Mouse (Mus musculus) neural tube, embryonic 10.5 days (tissue): Measurements from ENCODE around the gene Fkbp9.
"Not testable (repeated sequence)": the region's sequence is repeated elsewhere in the genome, so short reads cannot be mapped to it uniquely, and the experiment has no call there.

Experiments used
- DNase-seq: peaks from one replicate; pipeline ENCODE4 v3.0.0-alpha.2; 2017; ENCODE audit warnings: low spot score; ENCODE audit errors: extremely low spot score

The Fkbp9 gene

GRCm38 (mm10) chr6:56837621-56838020, 5.8 kb downstream of the Fkbp9 start:
- DNase-seq, result no peak

DNA sequence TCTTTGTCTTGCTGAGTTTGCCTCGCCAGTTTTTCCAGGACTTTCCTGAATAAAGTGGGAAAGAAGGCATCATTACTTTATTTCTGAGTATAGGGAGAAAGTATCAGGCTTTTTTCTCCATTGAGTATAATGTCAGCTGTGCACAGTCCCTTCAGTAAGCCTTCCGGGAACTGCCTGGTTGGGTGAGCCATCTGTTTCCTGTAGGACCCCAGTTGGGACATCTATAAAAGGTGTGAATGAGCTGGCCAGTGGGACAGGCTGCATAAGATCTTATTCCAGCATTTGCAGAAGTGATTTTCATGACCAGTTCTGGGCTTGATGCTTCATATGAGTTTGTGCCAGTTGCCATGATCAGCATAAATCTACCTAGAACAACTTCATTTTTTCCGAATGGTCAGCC, 11.4 kb downstream of the Fkbp9 start:
- no peak for DNase-seq

- DNase-seq, result no peak
These were observed 12.5 kb downstream of the Fkbp9 start for GRCm38 (mm10) chr6:56844365-56844764.

GRCm38 (mm10) chr6:56848974-56849373, 17.1 kb downstream of the Fkbp9 start:
- no peak for DNase-seq

- DNase-seq, result no peak
These were observed 18.5 kb downstream of the Fkbp9 start for GRCm38 (mm10) chr6:56850315-56850714.

DNA sequence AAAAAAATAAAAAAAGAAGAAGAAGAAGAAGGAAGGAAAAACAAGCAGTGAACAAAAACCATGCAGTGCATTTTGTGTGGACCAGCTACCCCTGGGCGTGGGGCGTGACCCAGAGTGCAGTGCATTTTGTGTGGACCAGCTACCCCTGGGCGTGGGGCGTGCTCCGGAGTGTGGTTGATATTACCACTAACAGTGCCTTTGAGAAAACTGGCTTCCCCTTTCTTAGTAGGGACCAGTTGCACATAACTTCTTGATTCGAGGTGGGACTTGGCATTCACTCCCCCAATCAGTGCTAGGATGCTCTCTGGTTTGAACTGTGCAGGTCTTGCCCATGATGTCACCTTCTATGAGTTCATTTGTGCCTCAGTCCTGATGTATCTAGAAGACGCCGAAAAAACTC, 22.9 kb downstream of the Fkbp9 start:
- DNase-seq, result no peak

DNA sequence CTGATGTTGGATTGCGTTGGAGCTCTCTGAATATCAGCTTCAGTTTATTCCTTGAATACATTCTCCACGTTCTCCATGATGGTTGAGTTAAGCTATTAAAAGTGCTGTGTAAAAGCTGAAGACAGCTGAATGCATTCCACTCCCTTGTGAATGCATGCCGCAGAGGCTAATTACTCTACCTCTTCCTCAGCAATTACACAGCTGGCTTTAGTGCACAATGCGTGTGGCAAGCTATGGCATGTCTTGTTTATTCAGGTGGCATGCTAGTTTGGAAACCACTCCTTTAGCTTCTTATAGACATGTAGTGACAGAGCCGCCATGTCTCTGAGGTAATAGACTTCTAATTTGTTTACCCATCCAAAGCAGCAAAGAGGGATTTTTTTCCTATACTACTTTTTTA, 24.9 kb downstream of the Fkbp9 start:
- DNase-seq, result no peak

DNA sequence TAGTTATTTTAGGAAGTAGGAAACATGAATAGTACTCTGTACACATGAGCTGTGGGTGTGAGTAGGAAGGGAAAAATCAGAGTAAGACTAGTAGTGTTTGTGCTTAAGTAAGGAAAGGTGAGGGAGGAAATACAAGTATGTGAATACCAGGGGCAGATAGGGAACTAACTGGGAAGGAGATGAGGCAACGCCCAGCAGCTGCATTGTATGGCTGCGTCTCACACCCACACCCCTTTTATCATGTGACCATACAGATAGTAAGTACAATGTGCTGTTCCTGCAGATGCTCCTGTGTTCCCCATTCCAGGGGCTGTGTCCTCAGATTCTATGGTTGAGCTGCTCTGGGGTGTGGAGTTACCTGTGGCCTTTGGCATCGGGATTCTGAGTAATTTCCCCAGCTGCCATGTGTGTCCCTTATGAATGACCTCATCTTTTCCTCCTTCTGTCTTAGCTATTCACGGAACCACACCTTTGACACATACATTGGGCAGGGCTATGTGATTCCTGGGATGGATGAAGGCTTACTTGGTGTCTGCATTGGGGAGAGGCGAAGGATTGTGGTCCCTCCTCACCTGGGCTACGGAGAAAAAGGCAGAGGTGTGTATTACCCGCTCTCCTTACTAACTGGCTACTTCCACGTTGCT, 28.5 kb downstream of the Fkbp9 start:
- DNase-seq, result no peak

DNA sequence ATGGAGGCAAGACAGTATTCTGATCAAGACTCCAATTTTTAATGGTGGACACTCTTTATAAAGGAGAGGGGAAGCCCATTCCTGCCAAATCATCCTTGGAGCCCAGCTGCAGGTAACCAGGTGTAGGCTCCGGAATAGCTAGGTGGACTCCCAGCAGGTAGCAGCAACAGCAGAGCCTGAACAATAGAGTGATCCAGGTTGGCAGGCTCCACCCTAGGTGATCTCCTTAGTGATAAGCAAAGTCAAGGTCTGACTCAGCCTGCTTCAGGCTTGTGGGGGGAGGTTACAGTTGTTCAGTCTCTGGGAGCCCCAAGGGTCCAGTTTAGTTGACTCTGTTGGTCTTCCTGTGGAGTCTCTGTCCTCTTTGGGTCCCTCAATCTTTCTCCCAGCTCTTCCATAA, 35.0 kb downstream of the Fkbp9 start:
- DNase-seq, result not testable (repeated sequence)

DNA sequence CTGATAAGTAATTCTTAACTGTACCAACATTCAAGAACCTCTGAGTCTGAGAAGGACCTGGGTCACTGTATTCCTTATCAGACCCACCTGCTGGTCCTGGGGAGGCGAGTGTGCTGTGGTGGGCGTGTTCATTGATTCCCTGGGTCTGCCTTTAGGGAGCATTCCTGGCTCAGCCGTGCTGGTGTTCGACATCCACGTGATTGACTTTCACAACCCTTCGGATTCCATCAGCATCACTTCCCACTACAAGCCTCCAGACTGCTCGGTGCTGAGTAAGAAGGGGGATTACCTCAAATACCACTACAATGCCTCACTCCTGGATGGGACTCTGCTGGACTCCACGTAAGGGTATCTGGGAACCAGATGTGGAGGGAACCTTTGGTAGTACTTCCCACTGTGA, 36.7 kb downstream of the Fkbp9 start:
- no peak for DNase-seq

GRCm38 (mm10) chr6:56870027-56870426, 38.2 kb downstream of the Fkbp9 start:
- DNase-seq, result no peak

- no peak for DNase-seq
These were observed 45.0 kb downstream of the Fkbp9 start for GRCm38 (mm10) chr6:56876870-56877269.

- no peak for DNase-seq
These were observed 46.1 kb downstream of the Fkbp9 start for GRCm38 (mm10) chr6:56877985-56878384.

DNA sequence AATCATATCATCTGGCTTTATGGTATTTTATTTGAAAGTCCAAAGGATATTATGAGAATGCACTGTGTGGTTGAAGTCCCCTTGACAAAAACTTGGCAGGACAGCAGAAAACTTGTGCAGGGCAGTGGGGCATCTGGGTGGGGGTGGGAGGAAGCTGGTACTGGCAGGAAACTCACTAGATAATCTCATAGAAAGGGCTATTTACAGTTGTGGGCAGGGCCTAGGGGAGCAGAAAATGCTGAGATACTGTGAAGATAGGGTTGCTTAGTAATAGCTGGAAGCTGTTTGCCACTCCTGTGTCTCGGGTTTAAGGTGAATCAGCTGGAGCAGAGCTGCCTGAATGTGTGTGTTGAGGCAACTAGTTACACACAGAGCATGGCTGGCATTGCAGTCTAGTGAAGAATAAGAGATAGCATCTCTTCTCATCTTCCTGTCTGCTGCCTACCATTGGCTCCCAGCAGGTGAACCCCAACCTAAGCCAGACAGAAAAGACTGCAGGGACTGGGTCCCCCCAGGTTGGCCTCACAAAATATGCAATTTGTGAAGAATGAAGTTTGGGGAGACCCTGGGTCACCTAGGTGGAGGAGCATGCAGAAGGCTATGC, 47.6 kb downstream of the Fkbp9 start:
- no peak for DNase-seq

DNA sequence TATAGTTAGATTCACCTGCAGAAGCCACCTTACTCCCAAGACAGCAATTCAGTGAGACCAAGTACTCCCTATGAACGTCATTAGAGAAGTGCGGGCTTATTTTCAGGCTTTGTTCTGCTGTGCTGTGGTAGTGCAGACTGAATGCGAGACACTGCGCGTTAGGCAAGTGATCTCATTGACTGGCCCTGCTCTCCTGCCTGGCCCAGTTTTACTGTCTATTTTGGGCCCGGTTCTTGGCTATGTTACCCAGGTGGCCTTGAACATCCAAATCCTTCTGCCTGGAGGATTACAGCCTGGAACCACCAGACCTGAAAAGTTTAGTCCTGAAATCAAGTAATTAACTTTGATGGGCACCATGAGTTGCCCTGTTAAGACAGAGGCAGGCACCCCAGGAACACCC, 56.7 kb downstream of the Fkbp9 start:
- DNase-seq, result no peak

- DNase-seq, result no peak
These were observed 58.9 kb downstream of the Fkbp9 start for GRCm38 (mm10) chr6:56890762-56891161.

GRCm38 (mm10) chr6:56899601-56900000, 67.7 kb downstream of the Fkbp9 start:
- DNase-seq, result no peak

DNA sequence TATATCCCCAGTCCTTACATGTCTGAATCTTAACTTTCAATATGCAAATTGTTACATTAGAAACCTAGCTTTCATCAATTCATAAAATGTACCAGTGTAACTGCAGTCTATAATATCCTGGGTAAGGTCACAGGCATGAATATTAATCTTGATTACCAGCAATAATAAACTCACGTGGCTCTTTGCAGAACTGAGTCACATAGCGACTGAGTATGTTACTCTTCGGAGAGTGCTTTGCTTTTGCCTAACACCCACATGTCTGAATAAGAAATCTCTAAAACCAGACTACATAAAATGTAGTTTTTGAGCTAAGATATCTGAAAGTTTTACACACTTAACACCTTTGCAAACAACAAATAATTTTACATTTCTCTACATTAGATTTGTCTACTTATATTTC, 69.5 kb downstream of the Fkbp9 start:
- DNase-seq, result no peak

DNA sequence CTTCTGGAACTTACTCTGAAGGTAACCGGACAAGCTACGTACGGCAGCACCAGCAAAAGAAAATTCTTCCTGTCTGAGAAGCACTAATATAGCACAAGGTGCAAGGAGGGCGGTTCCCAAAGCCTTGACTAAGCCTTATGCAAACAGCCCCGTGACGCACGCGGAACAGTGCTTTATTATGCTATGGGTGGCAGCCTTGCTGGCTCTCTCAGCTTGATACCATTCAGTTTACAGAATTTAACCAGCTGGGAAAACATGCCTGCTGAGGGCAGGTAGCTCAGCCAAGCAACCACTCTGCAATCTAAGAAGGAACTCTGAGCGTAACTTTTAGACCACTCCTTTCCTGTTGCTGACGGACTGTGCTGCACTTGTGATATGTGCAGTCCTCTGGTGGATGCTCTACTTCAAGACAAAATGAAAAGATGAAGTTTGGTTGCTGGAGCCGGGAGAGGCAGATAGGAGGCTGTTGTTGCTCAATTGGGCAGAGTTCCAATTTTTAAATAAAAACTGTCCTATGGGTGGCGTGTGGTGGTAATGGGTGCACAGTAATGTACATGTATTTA, 70.0 kb downstream of the Fkbp9 start:
- DNase-seq, result no peak

DNA sequence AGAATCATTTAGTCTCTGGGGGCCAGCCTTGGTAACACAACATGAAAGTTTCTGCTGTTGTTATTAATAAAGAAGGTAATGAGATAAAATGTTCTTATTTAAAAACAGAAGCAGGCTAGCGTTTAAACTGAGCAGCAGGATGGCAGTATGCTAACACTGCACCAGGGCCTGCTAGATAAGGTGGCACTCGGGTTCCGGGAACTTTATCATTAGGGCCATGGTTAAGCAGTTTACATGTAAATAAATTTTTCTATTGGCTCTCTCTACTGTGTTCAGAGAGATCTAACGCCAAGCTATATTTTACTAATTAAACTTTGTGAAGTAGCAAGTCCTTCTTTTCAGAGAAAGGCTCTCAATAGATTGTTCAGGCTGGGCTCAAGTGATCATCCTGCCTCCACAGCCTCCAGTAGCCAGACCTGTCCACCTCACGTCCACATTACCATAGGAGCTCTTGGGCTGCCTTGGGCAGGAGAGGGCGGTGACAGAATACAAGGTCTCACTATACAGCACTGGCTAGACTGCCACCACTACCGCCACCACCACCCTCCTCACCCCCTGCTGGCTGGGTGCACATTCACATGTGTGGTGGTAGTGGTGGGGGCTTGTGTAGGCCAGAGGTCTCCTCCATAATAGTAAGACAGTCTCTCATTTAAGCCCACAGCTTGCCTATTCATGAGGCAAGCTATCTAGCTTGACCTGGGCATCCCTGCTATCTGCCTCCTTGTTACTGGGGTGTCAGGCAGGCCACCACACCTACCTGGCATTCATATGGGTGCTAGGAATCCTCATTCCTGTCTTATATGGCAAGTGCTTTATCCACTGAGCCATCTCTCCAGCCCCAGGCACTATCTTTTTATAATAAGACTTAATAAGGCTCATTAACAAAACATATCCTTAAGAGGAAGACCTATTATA, 71.0 kb downstream of the Fkbp9 start:
- no peak for DNase-seq

GRCm38 (mm10) chr6:56903831-56904230, 72.0 kb downstream of the Fkbp9 start:
- no peak for DNase-seq

DNA sequence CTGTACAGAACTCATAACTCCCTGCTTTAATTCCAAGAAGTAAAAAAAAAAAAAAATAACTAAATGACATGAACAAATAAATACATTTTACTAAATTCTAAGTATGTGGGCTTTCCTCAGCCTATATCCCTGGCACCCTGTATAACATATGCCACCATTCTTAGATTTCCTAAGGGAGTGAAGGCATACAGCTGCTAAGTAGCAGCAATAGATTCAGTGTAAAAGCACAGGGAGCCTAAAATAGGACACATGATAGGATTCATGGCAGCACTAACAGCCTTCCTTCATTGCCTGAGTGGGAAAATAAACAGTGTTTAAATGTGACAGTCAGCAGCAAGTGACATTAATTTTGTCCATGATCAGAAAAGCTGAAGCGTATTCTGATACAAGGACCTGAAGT, 72.5 kb downstream of the Fkbp9 start:
- DNase-seq, result no peak
